Mouse (Mus musculus): ENCODE measurements at regions not wholly inside any gene's neighbourhood (a gene's known extent, or its start where the extent isn't known, plus 50 kb on each side); places are given as distances from the start of the nearest gene placed in this dataset.
A peak's percentile ranks its signal among the peaks of the same experiment; 100 is the strongest.
"Not testable (repeated sequence)": the region's sequence is repeated elsewhere in the genome, so short reads cannot be mapped to it uniquely, and the experiment has no call there.

- DNase-seq (ENCODE audit: low read depth, low spot score), result no peak
Measured at GRCm38 (mm10) chr14:48607131-48607530, 66.5 kb downstream of the Otx2 start.

GRCm38 (mm10) chr14:48603490-48603889, 70.1 kb downstream of the Otx2 start:
- DNase-seq (ENCODE audit: low read depth, low spot score), result no peak

GRCm38 (mm10) chr14:48594334-48594733, 79.3 kb downstream of the Otx2 start:
- no peak for DNase-seq (ENCODE audit: low read depth, low spot score)

GRCm38 (mm10) chr14:48593363-48593762, 80.3 kb downstream of the Otx2 start:
- DNase-seq (ENCODE audit: low read depth, low spot score), result no peak

- DNase-seq (ENCODE audit: low read depth, low spot score), result no peak
Measured at GRCm38 (mm10) chr14:48591483-48592230, 82.0 kb downstream of the Otx2 start.

- DNase-seq (ENCODE audit: low read depth, low spot score), result no peak
Measured at GRCm38 (mm10) chr14:48590426-48590825, 83.2 kb downstream of the Otx2 start.

GRCm38 (mm10) chr14:48589702-48590325, 83.8 kb downstream of the Otx2 start:
- no peak for DNase-seq (ENCODE audit: low read depth, low spot score)

- peak; percentile 33 for DNase-seq (ENCODE audit: low read depth, low spot score)
Measured at GRCm38 (mm10) chr14:48585820-48586219, 87.8 kb downstream of the Otx2 start.

GRCm38 (mm10) chr14:48584571-48584970, 89.0 kb downstream of the Otx2 start:
- DNase-seq (ENCODE audit: low read depth, low spot score), result no peak

GRCm38 (mm10) chr14:48583516-48583915, 90.1 kb downstream of the Otx2 start:
- DNase-seq (ENCODE audit: low read depth, low spot score), result no peak

GRCm38 (mm10) chr14:48582080-48582479, 91.5 kb downstream of the Otx2 start:
- no peak for DNase-seq (ENCODE audit: low read depth, low spot score)

- DNase-seq (ENCODE audit: low read depth, low spot score), result not testable (repeated sequence)
Measured at GRCm38 (mm10) chr14:48581308-48581707, 92.3 kb downstream of the Otx2 start.

GRCm38 (mm10) chr14:48580396-48580795, 93.2 kb downstream of the Otx2 start:
- no peak for DNase-seq (ENCODE audit: low read depth, low spot score)

- no peak for DNase-seq (ENCODE audit: low read depth, low spot score)
Measured at GRCm38 (mm10) chr14:48579985-48580384, 93.6 kb downstream of the Otx2 start.
